Mouse (Mus musculus): ENCODE results near the gene Olfr1128.
"Not testable (repeated sequence)": the region's sequence is repeated elsewhere in the genome, so short reads cannot be mapped to it uniquely, and the experiment has no call there.

Gene Olfr1128

GRCm38 (mm10) chr2:87545442-87545841, at the start of gene Olfr1128:
Gene Olfr1128, minus strand, starts transcription at chr2:87545542.
- DNase-seq (ENCODE audit: low read depth, low spot score) = no peak

- DNase-seq (ENCODE audit: low read depth, low spot score) = not testable (repeated sequence)
Measured at GRCm38 (mm10) chr2:87573602-87574001, 28.3 kb upstream of the Olfr1128 start, which contains the start of gene Olfr1129. Gene Olfr1129, plus strand, starts transcription at chr2:87573902.

GRCm38 (mm10) chr2:87534826-87535225, 10.5 kb downstream of the Olfr1128 start:
- no peak for DNase-seq (ENCODE audit: low read depth, low spot score)

GRCm38 (mm10) chr2:87531496-87531895, 13.8 kb downstream of the Olfr1128 start, which contains the start of gene Olfr153:
Gene Olfr153, plus strand, starts transcription at chr2:87531796.
- DNase-seq (ENCODE audit: low read depth, low spot score) = no peak

- DNase-seq (ENCODE audit: low read depth, low spot score) = not testable (repeated sequence)
Measured at GRCm38 (mm10) chr2:87525899-87526616, 19.3 kb downstream of the Olfr1128 start.

- no peak for DNase-seq (ENCODE audit: low read depth, low spot score)
Measured at GRCm38 (mm10) chr2:87520651-87521050, 24.7 kb downstream of the Olfr1128 start.

- DNase-seq (ENCODE audit: low read depth, low spot score) = no peak
Measured at GRCm38 (mm10) chr2:87516581-87516980, 28.8 kb downstream of the Olfr1128 start.

- no peak for DNase-seq (ENCODE audit: low read depth, low spot score)
Measured at GRCm38 (mm10) chr2:87515457-87516060, 29.8 kb downstream of the Olfr1128 start.

- no peak for DNase-seq (ENCODE audit: low read depth, low spot score)
Measured at GRCm38 (mm10) chr2:87515046-87515445, 30.3 kb downstream of the Olfr1128 start.

- DNase-seq (ENCODE audit: low read depth, low spot score) = no peak
Measured at GRCm38 (mm10) chr2:87506265-87506664, 39.1 kb downstream of the Olfr1128 start, which contains the start of gene Pramel6. Gene Pramel6, plus strand, starts transcription at chr2:87506565.

GRCm38 (mm10) chr2:87496993-87497392, 48.3 kb downstream of the Olfr1128 start, which contains the start of gene Pramel7:
Gene Pramel7, minus strand, starts transcription at chr2:87497093.
- not testable (repeated sequence) for DNase-seq (ENCODE audit: low read depth, low spot score)

All from brain, embryonic 18.5 days (tissue).